Comparison of ENCODE assay signal across 17 mouse cellular contexts in genomic region chr11:94454756-94455155, GRCm38 (mm10). TPM values are rescaled to one million over a fixed set of nuclear protein-coding genes. Genes with fewer than 3 reads are reported as not detected.
A peak's percentile ranks its signal among the peaks of the same experiment; 100 is the strongest.
DNase-seq lines count a peak whose midpoint lies in the region; ATAC-seq lines count a peak whose summit lies in the region.
"Had no signal": no experiment of that assay in that cellular context is flagged by ENCODE, and none has a peak within 500 bp of the region (broad histone marks: within the 10 kb centered on the region; RNA-seq: fewer than 3 reads in every experiment).

No protein-coding gene starts in this region.

- 72% methylated on average over 5 of the region's 5 CpGs for WGBS in hindbrain, embryonic 10.5 days
- WGBS in hindbrain, embryonic 16.5 days = 62% methylated on average over 5 of the region's 5 CpGs
- WGBS in midbrain, embryonic 10.5 days = 82% methylated on average over 5 of the region's 5 CpGs
- 75% methylated on average over 5 of the region's 5 CpGs for WGBS in midbrain, embryonic 11.5 days
- 66% methylated on average over 5 of the region's 5 CpGs for WGBS in hindbrain, embryonic 12.5 days
- WGBS in liver, embryonic 15.5 days (ENCODE audit: insufficient replicate concordance) = 46% methylated on average over 5 of the region's 5 CpGs

- H3K4me3 ChIP-seq in hindbrain, embryonic 10.5 days = no peak overlapping the region
- H3K4me3 ChIP-seq in hindbrain, embryonic 16.5 days (ENCODE audit: low read length) = no peak overlapping the region
- no peak overlapping the region for H3K4me3 ChIP-seq in midbrain, embryonic 10.5 days
- H3K4me3 ChIP-seq in midbrain, embryonic 11.5 days (ENCODE audit: low read depth, low read length) = no peak overlapping the region
- H3K4me3 ChIP-seq in hindbrain, embryonic 12.5 days = no peak overlapping the region
- peak overlapping the region; percentile 55 for H3K4me3 ChIP-seq in liver, embryonic 15.5 days (replicated peaks)
- H3K4me3 ChIP-seq: heart, embryonic 12.5 days; hindbrain, embryonic 15.5 days; limb, embryonic 12.5 days; megakaryocyte, embryonic 14.5 days had no signal

- ATAC-seq in hindbrain, embryonic 16.5 days = no peak
- ATAC-seq in midbrain, embryonic 11.5 days (ENCODE audit: low FRiP score) = no peak
- no peak for ATAC-seq in hindbrain, embryonic 12.5 days (ENCODE audit: low FRiP score)
- ATAC-seq in liver, embryonic 15.5 days (ENCODE audit: insufficient read depth) = no peak
- ATAC-seq: lung, postnatal 0 days had no signal

- H3K36me3 ChIP-seq in hindbrain, embryonic 10.5 days = peaks cover 65% of the 10 kb centered on the region
- no peaks in the 10 kb centered on the region; the same call in none of the 2 replicates for H3K36me3 ChIP-seq in hindbrain, embryonic 16.5 days (ENCODE audit: control insufficient read depth, insufficient read depth, low read length)
- peaks cover 78% of the 10 kb centered on the region for H3K36me3 ChIP-seq in midbrain, embryonic 10.5 days
- H3K36me3 ChIP-seq in midbrain, embryonic 11.5 days (ENCODE audit: control insufficient read depth, insufficient read depth, low read length) = no peaks in the 10 kb centered on the region; the same call in 1 of the 2 replicates
- H3K36me3 ChIP-seq in hindbrain, embryonic 12.5 days = peaks cover 39% of the 10 kb centered on the region
- no peaks in the 10 kb centered on the region for H3K36me3 ChIP-seq in liver, embryonic 15.5 days (replicated peaks)
- H3K36me3 ChIP-seq: heart, embryonic 12.5 days had no signal

- no peak overlapping the region for H3K9ac ChIP-seq in hindbrain, embryonic 16.5 days (ENCODE audit: low read depth, low read length)
- no peak overlapping the region for H3K9ac ChIP-seq in midbrain, embryonic 11.5 days (ENCODE audit: low read length)
- H3K9ac ChIP-seq in hindbrain, embryonic 12.5 days = peak overlapping the region; percentile 28; the same call in 1 of the 2 replicates
- peak overlapping the region; percentile 56; the same call in 1 of the 2 replicates for H3K9ac ChIP-seq in liver, embryonic 15.5 days
- H3K9ac ChIP-seq: heart, embryonic 12.5 days; hindbrain, embryonic 15.5 days; limb, embryonic 12.5 days had no signal

- peaks cover 49% of the 10 kb centered on the region for H3K4me1 ChIP-seq in hindbrain, embryonic 10.5 days (replicated peaks)
- H3K4me1 ChIP-seq in hindbrain, embryonic 16.5 days (ENCODE audit: control insufficient read depth, insufficient read depth, low read depth, low read length) = peaks cover 20% of the 10 kb centered on the region
- H3K4me1 ChIP-seq in midbrain, embryonic 10.5 days = peaks cover 40% of the 10 kb centered on the region
- H3K4me1 ChIP-seq in midbrain, embryonic 11.5 days (ENCODE audit: control insufficient read depth, insufficient read depth, low read length) = no peaks in the 10 kb centered on the region
- peaks cover 26% of the 10 kb centered on the region for H3K4me1 ChIP-seq in hindbrain, embryonic 12.5 days
- H3K4me1 ChIP-seq in liver, embryonic 15.5 days (replicated peaks) = peaks cover 46% of the 10 kb centered on the region
- H3K4me1 ChIP-seq: megakaryocyte, embryonic 14.5 days had no signal

- no peak for DNase-seq in hindbrain, embryonic 10.5 days (ENCODE audit: low spot score)
- DNase-seq in midbrain, embryonic 10.5 days (ENCODE audit: low spot score) = no peak
- DNase-seq in midbrain, embryonic 11.5 days (ENCODE audit: low spot score, missing footprints) = no peak
- DNase-seq in embryo, embryonic 10 days (ENCODE audit: low spot score) = no peak
- no peak for DNase-seq in gastrocnemius, postnatal 25 days
- DNase-seq: cerebellum, adult 11 months; gastrocnemius, postnatal 10 days; kidney, adult 8-10 months had no signal

- peak overlapping the region; percentile 37 for H3K27ac ChIP-seq in hindbrain, embryonic 10.5 days
- H3K27ac ChIP-seq in hindbrain, embryonic 16.5 days (ENCODE audit: low read depth, low read length) = no peak overlapping the region
- peak overlapping the region; percentile 19 for H3K27ac ChIP-seq in midbrain, embryonic 10.5 days (replicated peaks)
- no peak overlapping the region for H3K27ac ChIP-seq in midbrain, embryonic 11.5 days (ENCODE audit: low read depth, low read length)
- H3K27ac ChIP-seq in hindbrain, embryonic 12.5 days = peak overlapping the region; percentile 31; the same call in 1 of the 2 replicates
- H3K27ac ChIP-seq in liver, embryonic 15.5 days (replicated peaks) = peak overlapping the region; percentile 87; the same call in 1 of the 2 replicates
- H3K27ac ChIP-seq: hindbrain, embryonic 15.5 days; limb, embryonic 12.5 days had no signal

- no peak overlapping the region for H3K4me2 ChIP-seq in hindbrain, embryonic 16.5 days (ENCODE audit: low read length)
- H3K4me2 ChIP-seq in midbrain, embryonic 11.5 days = no peak overlapping the region
- H3K4me2 ChIP-seq in hindbrain, embryonic 12.5 days (replicated peaks) = no peak overlapping the region
- H3K4me2 ChIP-seq in liver, embryonic 15.5 days = peak overlapping the region; percentile 68
- H3K4me2 ChIP-seq: hindbrain, embryonic 15.5 days; limb, embryonic 12.5 days had no signal

- peaks cover 14% of the 10 kb centered on the region; the same call in 1 of the 2 replicates for H3K27me3 ChIP-seq in hindbrain, embryonic 10.5 days (ENCODE audit: insufficient read depth, poor library complexity, severe bottlenecking)
- H3K27me3 ChIP-seq in hindbrain, embryonic 16.5 days (replicated peaks; ENCODE audit: control insufficient read depth, insufficient read depth, low read length) = no peaks in the 10 kb centered on the region
- H3K27me3 ChIP-seq in midbrain, embryonic 10.5 days (ENCODE audit: low read depth, poor library complexity, severe bottlenecking) = no peaks in the 10 kb centered on the region
- H3K27me3 ChIP-seq in midbrain, embryonic 11.5 days (ENCODE audit: control insufficient read depth, insufficient read depth, low read length) = no peaks in the 10 kb centered on the region
- H3K27me3 ChIP-seq in hindbrain, embryonic 12.5 days = no peaks in the 10 kb centered on the region
- H3K27me3 ChIP-seq in liver, embryonic 15.5 days = peaks cover 36% of the 10 kb centered on the region
- H3K27me3 ChIP-seq: hindbrain, embryonic 15.5 days; limb, embryonic 12.5 days had no signal

- H3K9me3 ChIP-seq in hindbrain, embryonic 10.5 days = no peaks in the 10 kb centered on the region
- no peaks in the 10 kb centered on the region for H3K9me3 ChIP-seq in hindbrain, embryonic 16.5 days (ENCODE audit: control insufficient read depth, low read length)
- H3K9me3 ChIP-seq in midbrain, embryonic 10.5 days (replicated peaks) = no peaks in the 10 kb centered on the region
- no peaks in the 10 kb centered on the region for H3K9me3 ChIP-seq in midbrain, embryonic 11.5 days (ENCODE audit: control insufficient read depth, low read length)
- no peaks in the 10 kb centered on the region for H3K9me3 ChIP-seq in hindbrain, embryonic 12.5 days (replicated peaks)
- no peaks in the 10 kb centered on the region for H3K9me3 ChIP-seq in liver, embryonic 15.5 days (replicated peaks)
- H3K9me3 ChIP-seq: heart, embryonic 12.5 days; hindbrain, embryonic 15.5 days; limb, embryonic 12.5 days; megakaryocyte, embryonic 14.5 days had no signal

RNA-seq across cellular contexts. Expression of gene Cacna1g, which starts 19.2 kb away (rescaled TPM):
- 5.3 and 7.7 TPM in 2 replicates for polyA plus RNA-seq in hindbrain, embryonic 10.5 days (2016; fragmentation: Nextera tagmentation; extraction: Ambion mirVana)
- 15.1 and 20.5 TPM in 2 replicates for polyA plus RNA-seq in hindbrain, embryonic 16.5 days (2015; fragmentation: Nextera tagmentation; extraction: Ambion mirVana)
- polyA plus RNA-seq in midbrain, embryonic 10.5 days (2016; fragmentation: Nextera tagmentation; extraction: Ambion mirVana) = 8.1 and 9.1 TPM in 2 replicates
- polyA plus RNA-seq in midbrain, embryonic 11.5 days (2014; fragmentation: Nextera tagmentation; extraction: Ambion mirVana) = 7.6 and 9.3 TPM in 2 replicates
- polyA plus RNA-seq in hindbrain, embryonic 12.5 days (2016; fragmentation: Nextera tagmentation; extraction: Ambion mirVana) = 19.1 and 21.4 TPM in 2 replicates
- 2.3 and 2.7 TPM in 2 replicates for polyA plus RNA-seq in liver, embryonic 15.5 days (2015; fragmentation: Nextera tagmentation; extraction: Ambion mirVana)
- 1 to 10 TPM; 2.0 to 3.2 TPM for total RNA-seq in gastrocnemius, postnatal 25 days (2021)
- total RNA-seq: common myeloid progenitor, adult 5-6 weeks had no signal

RNA-seq across cellular contexts. Expression of gene Spata20, which starts 31.2 kb away (rescaled TPM):
- 0.05 TPM in 1 of 2 replicates, not detected in the other for polyA plus RNA-seq in hindbrain, embryonic 10.5 days (2016; fragmentation: Nextera tagmentation; extraction: Ambion mirVana)
- 0.64 and 0.81 TPM in 2 replicates for polyA plus RNA-seq in hindbrain, embryonic 16.5 days (2015; fragmentation: Nextera tagmentation; extraction: Ambion mirVana)
- 0.12 TPM in 1 of 2 replicates, not detected in the other for polyA plus RNA-seq in midbrain, embryonic 10.5 days (2016; fragmentation: Nextera tagmentation; extraction: Ambion mirVana)
- polyA plus RNA-seq in midbrain, embryonic 11.5 days (2014; fragmentation: Nextera tagmentation; extraction: Ambion mirVana) = not detected in 2 replicates
- polyA plus RNA-seq in hindbrain, embryonic 12.5 days (2016; fragmentation: Nextera tagmentation; extraction: Ambion mirVana) = 0.08 TPM in 1 of 2 replicates, not detected in the other
- not detected in 2 replicates for polyA plus RNA-seq in liver, embryonic 15.5 days (2015; fragmentation: Nextera tagmentation; extraction: Ambion mirVana)
- not detected for total RNA-seq in gastrocnemius, postnatal 25 days (2021)
- total RNA-seq: common myeloid progenitor, adult 5-6 weeks; gastrocnemius, postnatal 10 days had no signal
- polyA plus RNA-seq: heart, embryonic 12.5 days had no signal

RNA-seq across cellular contexts. Expression of gene Epn3, which starts 45.0 kb away (rescaled TPM):
- 1.7 and 1.9 TPM in 2 replicates for polyA plus RNA-seq in hindbrain, embryonic 10.5 days (2016; fragmentation: Nextera tagmentation; extraction: Ambion mirVana)
- 2.8 and 3.0 TPM in 2 replicates for polyA plus RNA-seq in hindbrain, embryonic 16.5 days (2015; fragmentation: Nextera tagmentation; extraction: Ambion mirVana)
- polyA plus RNA-seq in midbrain, embryonic 10.5 days (2016; fragmentation: Nextera tagmentation; extraction: Ambion mirVana) = 0.57 and 0.80 TPM in 2 replicates
- polyA plus RNA-seq in midbrain, embryonic 11.5 days (2014; fragmentation: Nextera tagmentation; extraction: Ambion mirVana) = 0.27 and 0.50 TPM in 2 replicates
- polyA plus RNA-seq in hindbrain, embryonic 12.5 days (2016; fragmentation: Nextera tagmentation; extraction: Ambion mirVana) = 1.7 and 2.5 TPM in 2 replicates
- polyA plus RNA-seq in liver, embryonic 15.5 days (2015; fragmentation: Nextera tagmentation; extraction: Ambion mirVana) = 0.09 and 0.15 TPM in 2 replicates
- total RNA-seq in gastrocnemius, postnatal 25 days (2021) = under 1 TPM; 0.08 to 0.43 TPM
- total RNA-seq: common myeloid progenitor, adult 5-6 weeks had no signal

Comparison
In these comparisons a context has a peak if more than half of its experiments do, and no peak if none do; other contexts are left out.
1. H3K27ac ChIP-seq: peak in hindbrain, embryonic 10.5 days (single experiment), midbrain, embryonic 10.5 days (single experiment), hindbrain, embryonic 12.5 days (single experiment) and liver, embryonic 15.5 days (single experiment); none in hindbrain, embryonic 16.5 days (single experiment) and midbrain, embryonic 11.5 days (single experiment).
2. H3K9ac ChIP-seq: peak in hindbrain, embryonic 12.5 days (single experiment) and liver, embryonic 15.5 days (single experiment); none in hindbrain, embryonic 16.5 days (single experiment) and midbrain, embryonic 11.5 days (single experiment).